Mouse (Mus musculus): ENCODE data around the gene Ddx39.

The Ddx39 gene

GRCm38 (mm10) chr8:83770669-83771068 lies 55.7 kb downstream of the Ddx39 start:
- DNase-seq = no peak

- DNase-seq = no peak
These were observed 56.8 kb downstream of the Ddx39 start for GRCm38 (mm10) chr8:83771791-83772190.

DNA sequence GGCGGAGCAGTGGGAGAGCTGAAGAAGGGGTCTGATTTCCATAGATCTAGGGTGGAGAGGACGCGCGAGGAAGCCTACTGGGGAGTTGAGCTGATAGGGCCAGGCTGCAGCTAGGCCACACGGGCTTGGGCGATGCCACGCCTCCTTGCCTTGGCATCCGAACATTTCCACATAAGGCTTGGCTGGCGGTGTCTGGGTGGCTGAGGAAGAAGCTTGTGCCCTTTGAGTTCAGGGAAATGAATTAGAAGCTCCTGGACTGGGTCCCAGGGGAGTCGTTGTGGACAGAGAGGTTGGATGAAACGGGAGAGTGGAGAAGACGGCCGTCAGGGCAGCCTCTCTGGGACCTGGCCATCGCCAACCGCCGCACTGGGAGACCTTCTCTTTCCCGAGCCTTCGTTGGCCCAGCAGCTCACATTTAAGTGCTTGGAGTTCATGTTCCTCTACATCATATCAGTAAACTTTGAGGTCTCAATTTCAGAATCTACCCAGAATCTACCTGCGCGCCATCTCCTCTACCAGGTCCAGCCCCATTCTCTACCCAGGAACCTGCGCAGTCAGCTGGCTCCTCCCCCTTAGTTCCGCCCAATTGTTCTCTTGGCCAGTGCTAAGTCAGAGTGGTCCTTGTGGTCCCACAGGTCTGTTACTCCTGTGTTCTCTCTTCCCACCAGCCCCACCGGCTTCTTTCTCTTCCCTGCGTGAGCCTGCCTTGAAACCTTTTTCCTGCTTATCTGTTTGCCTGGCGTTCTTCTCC lies 57.9 kb downstream of the Ddx39 start:
- peak; percentile 24 for DNase-seq

GRCm38 (mm10) chr8:83773452-83773846 lies 58.5 kb downstream of the Ddx39 start:
- DNase-seq = no peak

- DNase-seq = no peak
These were observed 59.2 kb downstream of the Ddx39 start for GRCm38 (mm10) chr8:83774221-83774620.

Data from right cerebral cortex, postnatal 25 days (tissue).